Comparison of ENCODE assay signal across 9 mouse cellular contexts in genomic region chr11:100738749-100739148, GRCm38 (mm10). TPM values are rescaled to one million over a fixed set of nuclear protein-coding genes. Genes with fewer than 3 reads are reported as not detected.
A peak's percentile ranks its signal among the peaks of the same experiment; 100 is the strongest.
DNase-seq lines count a peak whose midpoint lies in the region; ATAC-seq and TF ChIP-seq lines count a peak whose summit lies in the region.
"Had no signal": no experiment of that assay in that cellular context is flagged by ENCODE, and none has a peak within 500 bp of the region (broad histone marks: within the 10 kb centered on the region; RNA-seq: fewer than 3 reads in every experiment).

No protein-coding gene starts in this region.

- 0 out of 2 replicates have a peak, but pooled peaks cover under 1% of the 10 kb centered on the region for H3K36me3 ChIP-seq in heart, embryonic 10.5 days
- no peaks in the 10 kb centered on the region; the same call in 1 of the 2 replicates for H3K36me3 ChIP-seq in ES-Bruce4 (ENCODE audit: control insufficient read depth, insufficient read depth, low read length, poor library complexity, severe bottlenecking)
- H3K36me3 ChIP-seq in hindbrain, embryonic 10.5 days, result peaks cover 14% of the 10 kb centered on the region; the same call in 1 of the 2 replicates
- H3K36me3 ChIP-seq in liver, postnatal 0 days (replicated peaks; ENCODE audit: insufficient read depth, low read length), result peaks cover 5% of the 10 kb centered on the region; the same call in 1 of the 2 replicates

- peaks cover 27% of the 10 kb centered on the region for H3K4me1 ChIP-seq in heart, embryonic 10.5 days
- H3K4me1 ChIP-seq in ES-Bruce4 (ENCODE audit: control insufficient read depth, insufficient read depth, low read length), result no peaks in the 10 kb centered on the region
- peaks cover 25% of the 10 kb centered on the region for H3K4me1 ChIP-seq in hindbrain, embryonic 10.5 days (replicated peaks)
- peaks cover 33% of the 10 kb centered on the region for H3K4me1 ChIP-seq in liver, postnatal 0 days (ENCODE audit: insufficient read depth)

- H3K27me3 ChIP-seq in heart, embryonic 10.5 days (ENCODE audit: insufficient read depth, poor library complexity, severe bottlenecking), result peaks cover 21% of the 10 kb centered on the region; the same call in 1 of the 2 replicates
- no peaks in the 10 kb centered on the region for H3K27me3 ChIP-seq in ES-Bruce4 (ENCODE audit: control insufficient read depth, insufficient read depth, low read length, poor library complexity, severe bottlenecking)
- peaks cover 4% of the 10 kb centered on the region; the same call in 1 of the 2 replicates for H3K27me3 ChIP-seq in hindbrain, embryonic 10.5 days (ENCODE audit: insufficient read depth, poor library complexity, severe bottlenecking)
- H3K27me3 ChIP-seq in liver, postnatal 0 days (ENCODE audit: insufficient read depth, low read length), result no peaks in the 10 kb centered on the region

- no peak for DNase-seq in heart, embryonic 10.5 days (ENCODE audit: low spot score)
- DNase-seq in heart, adult 18-20 months, result no peak
- DNase-seq in hindbrain, embryonic 10.5 days (ENCODE audit: low spot score), result no peak
- DNase-seq in liver, postnatal 0 days, result no peak
- DNase-seq in gastrocnemius, postnatal 25 days, result no peak
- DNase-seq in adrenal gland, adult 8-10 months, result no peak
- DNase-seq in ovary, postnatal 14 days (ENCODE audit: low spot score), result no peak

- peak overlapping the region; percentile 22 for H3K9ac ChIP-seq in ES-Bruce4 (ENCODE audit: low read depth, poor library complexity, severe bottlenecking)
- peak overlapping the region; percentile 69 for H3K9ac ChIP-seq in liver, postnatal 0 days (replicated peaks)

- peak overlapping the region; percentile 88 for H3K4me2 ChIP-seq in liver, postnatal 0 days (ENCODE audit: low read depth, low read length)

- peak overlapping the region; percentile 85 for H3K4me3 ChIP-seq in heart, embryonic 10.5 days
- peak overlapping the region; percentile 42; the same call in 1 of the 2 replicates for H3K4me3 ChIP-seq in ES-Bruce4 (ENCODE audit: low read depth, low read length)
- peak overlapping the region; percentile 98 for H3K4me3 ChIP-seq in hindbrain, embryonic 10.5 days
- peak overlapping the region; percentile 100 for H3K4me3 ChIP-seq in liver, postnatal 0 days (ENCODE audit: low read depth, low read length)

- peak overlapping the region; percentile 92 for H3K27ac ChIP-seq in heart, embryonic 10.5 days
- no peak overlapping the region for H3K27ac ChIP-seq in ES-Bruce4 (ENCODE audit: insufficient read depth, low read length)
- H3K27ac ChIP-seq in hindbrain, embryonic 10.5 days, result peak overlapping the region; percentile 93
- peak overlapping the region; percentile 79 for H3K27ac ChIP-seq in liver, postnatal 0 days (ENCODE audit: low read depth)

- TF ChIP-seq POLR2A in ES-Bruce4 (IDR thresholded peaks at IDR 0.05; ENCODE audit: insufficient read depth, low read length), result no peak

- ATAC-seq in liver, postnatal 0 days, result no peak

- no peak for TF ChIP-seq EP300 in ES-Bruce4 (IDR thresholded peaks at IDR 0.05; ENCODE audit: insufficient read depth, low read depth, low read length)
- TF ChIP-seq EP300 in liver, postnatal 0 days (IDR thresholded peaks at IDR 0.05; ENCODE audit: low read depth), result no peak

- no peaks in the 10 kb centered on the region for H3K9me3 ChIP-seq in heart, embryonic 10.5 days
- H3K9me3 ChIP-seq in ES-Bruce4 (replicated peaks; ENCODE audit: control insufficient read depth, insufficient read depth, low read length, poor library complexity, severe bottlenecking), result no peaks in the 10 kb centered on the region
- H3K9me3 ChIP-seq in hindbrain, embryonic 10.5 days, result no peaks in the 10 kb centered on the region
- H3K9me3 ChIP-seq in liver, postnatal 0 days (ENCODE audit: low read length), result no peaks in the 10 kb centered on the region

- WGBS in heart, embryonic 10.5 days, result 18% methylated on average over 5 of the region's 5 CpGs
- 22% methylated on average over 5 of the region's 5 CpGs for WGBS in hindbrain, embryonic 10.5 days
- 21% methylated on average over 5 of the region's 5 CpGs for WGBS in liver, postnatal 0 days (ENCODE audit: insufficient replicate concordance)

- TF ChIP-seq CTCF in ES-Bruce4 (IDR thresholded peaks at IDR 0.05; ENCODE audit: low read depth, low read length), result no peak
- TF ChIP-seq CTCF in liver, postnatal 0 days (IDR thresholded peaks at IDR 0.05; ENCODE audit: low read depth), result no peak

RNA-seq across cellular contexts. Expression of gene Rab5c, which starts 0.7 kb away (rescaled TPM):
- polyA plus RNA-seq in heart, embryonic 10.5 days (2016; fragmentation: Nextera tagmentation; extraction: Ambion mirVana), result 13.7 and 13.9 TPM in 2 replicates
- 10 to 100 TPM; 53.9 to 59.8 TPM for total RNA-seq in heart, adult 18-20 months (2021)
- polyA plus RNA-seq in ES-Bruce4 (2011; ENCODE audit: insufficient read depth, insufficient read length, low read depth, missing spikeins), result 95.2 and 95.3 TPM in 2 replicates
- polyA plus RNA-seq in hindbrain, embryonic 10.5 days (2016; fragmentation: Nextera tagmentation; extraction: Ambion mirVana), result 16.8 and 37.2 TPM in 2 replicates
- polyA plus RNA-seq in liver, postnatal 0 days (2015; fragmentation: Nextera tagmentation; extraction: Ambion mirVana), result 16.6 and 17.0 TPM in 2 replicates
- 10 to 100 TPM; 40.4 to 43.1 TPM for total RNA-seq in gastrocnemius, postnatal 25 days (2021)
- 100 to 1,000 TPM; 183 to 210 (median 190) TPM for total RNA-seq in adrenal gland, adult 8-10 months (2022)

RNA-seq across cellular contexts. Expression of gene Kcnh4, which starts 21.0 kb away (rescaled TPM):
- not detected in 2 replicates for polyA plus RNA-seq in heart, embryonic 10.5 days (2016; fragmentation: Nextera tagmentation; extraction: Ambion mirVana)
- total RNA-seq in heart, adult 18-20 months (2021), result not detected
- 0.17 and 0.21 TPM in 2 replicates for polyA plus RNA-seq in ES-Bruce4 (2011; ENCODE audit: insufficient read depth, insufficient read length, low read depth, missing spikeins)
- polyA plus RNA-seq in hindbrain, embryonic 10.5 days (2016; fragmentation: Nextera tagmentation; extraction: Ambion mirVana), result 1.5 and 4.4 TPM in 2 replicates
- not detected in 2 replicates for polyA plus RNA-seq in liver, postnatal 0 days (2015; fragmentation: Nextera tagmentation; extraction: Ambion mirVana)
- not detected for total RNA-seq in gastrocnemius, postnatal 25 days (2021)
- total RNA-seq in adrenal gland, adult 8-10 months (2022), result under 1 TPM; 0.15 to 0.31 (median 0.23) TPM
- polyA plus RNA-seq: CD4-positive, CD25-positive, alpha-beta regulatory T cell, adult 4 months had no signal

RNA-seq across cellular contexts. Expression of gene Hcrt, which starts 24.0 kb away (rescaled TPM):
- not detected in 2 replicates for polyA plus RNA-seq in heart, embryonic 10.5 days (2016; fragmentation: Nextera tagmentation; extraction: Ambion mirVana)
- total RNA-seq in heart, adult 18-20 months (2021), result not detected
- polyA plus RNA-seq in ES-Bruce4 (2011; ENCODE audit: insufficient read depth, insufficient read length, low read depth, missing spikeins), result not detected in 2 replicates
- polyA plus RNA-seq in hindbrain, embryonic 10.5 days (2016; fragmentation: Nextera tagmentation; extraction: Ambion mirVana), result not detected in 2 replicates
- not detected in 2 replicates for polyA plus RNA-seq in liver, postnatal 0 days (2015; fragmentation: Nextera tagmentation; extraction: Ambion mirVana)
- not detected for total RNA-seq in gastrocnemius, postnatal 25 days (2021)
- total RNA-seq in adrenal gland, adult 8-10 months (2022), result not detected
- polyA plus RNA-seq: CD4-positive, CD25-positive, alpha-beta regulatory T cell, adult 4 months had no signal

RNA-seq across cellular contexts. Expression of gene Hspb9, which starts 25.1 kb away (rescaled TPM):
- polyA plus RNA-seq in heart, embryonic 10.5 days (2016; fragmentation: Nextera tagmentation; extraction: Ambion mirVana), result 0.19 and 0.34 TPM in 2 replicates
- not detected for total RNA-seq in heart, adult 18-20 months (2021)
- polyA plus RNA-seq in ES-Bruce4 (2011; ENCODE audit: insufficient read depth, insufficient read length, low read depth, missing spikeins), result not detected in 2 replicates
- 0.25 and 0.35 TPM in 2 replicates for polyA plus RNA-seq in hindbrain, embryonic 10.5 days (2016; fragmentation: Nextera tagmentation; extraction: Ambion mirVana)
- 0.35 and 0.40 TPM in 2 replicates for polyA plus RNA-seq in liver, postnatal 0 days (2015; fragmentation: Nextera tagmentation; extraction: Ambion mirVana)
- not detected for total RNA-seq in gastrocnemius, postnatal 25 days (2021)
- total RNA-seq in adrenal gland, adult 8-10 months (2022), result under 1 TPM in 1 of 4 experiments, not detected in 3; 0.59 TPM

RNA-seq across cellular contexts. Expression of gene Kat2a, which starts 26.5 kb away (rescaled TPM):
- 52.0 and 59.8 TPM in 2 replicates for polyA plus RNA-seq in heart, embryonic 10.5 days (2016; fragmentation: Nextera tagmentation; extraction: Ambion mirVana)
- total RNA-seq in heart, adult 18-20 months (2021), result 10 to 100 TPM; 12.2 to 14.7 TPM
- 61.3 and 63.1 TPM in 2 replicates for polyA plus RNA-seq in ES-Bruce4 (2011; ENCODE audit: insufficient read depth, insufficient read length, low read depth, missing spikeins)
- 70.8 and 71.3 TPM in 2 replicates for polyA plus RNA-seq in hindbrain, embryonic 10.5 days (2016; fragmentation: Nextera tagmentation; extraction: Ambion mirVana)
- polyA plus RNA-seq in liver, postnatal 0 days (2015; fragmentation: Nextera tagmentation; extraction: Ambion mirVana), result 8.5 and 9.2 TPM in 2 replicates
- total RNA-seq in gastrocnemius, postnatal 25 days (2021), result 10 to 100 TPM; 11.7 to 11.8 TPM
- 10 to 100 TPM; 43.3 to 57.7 (median 52.2) TPM for total RNA-seq in adrenal gland, adult 8-10 months (2022)

Comparison
In these comparisons a context has a peak if more than half of its experiments do, and no peak if none do; other contexts are left out.
1. H3K4me3 ChIP-seq: peak in every context shown above with its lines; median percentile 100 in liver, postnatal 0 days; 98 in hindbrain, embryonic 10.5 days; 85 in heart, embryonic 10.5 days; 42 in ES-Bruce4.